Mouse (Mus musculus) heart, postnatal 0 days (tissue): ENCODE measurements around the gene 2410004B18Rik.

Experiments
- CTCF ChIP-seq: IDR thresholded peaks from 2 replicates; pipeline ENCODE4 v1.5.1; 2016; ENCODE audit warnings: antibody characterized with exemption, control low read depth, low read depth
- EP300 ChIP-seq: IDR thresholded peaks from 2 replicates; pipeline ENCODE4 v1.6.1; 2016; ENCODE audit warnings: antibody characterized with exemption, low read depth

DNA sequence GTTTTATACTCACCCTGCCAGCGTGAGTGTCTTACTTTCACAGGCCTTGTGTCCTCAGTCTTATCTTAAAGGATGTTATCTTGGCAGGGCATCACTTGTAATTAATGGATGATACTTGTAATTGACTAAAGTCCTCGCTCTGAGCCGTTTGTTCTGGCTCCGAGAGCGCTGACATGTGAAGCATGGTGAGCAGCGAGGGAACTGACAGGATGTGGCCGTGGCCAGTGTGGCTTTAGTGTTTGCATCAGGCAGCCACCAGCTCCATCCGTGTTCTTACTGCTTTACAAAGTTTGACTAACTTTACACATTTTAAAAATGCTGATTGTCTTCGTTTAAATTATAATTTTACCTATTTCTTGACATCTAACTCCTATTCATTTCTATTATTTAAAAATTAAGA, 4.0 kb upstream of the 2410004B18Rik start:
- TF ChIP-seq EP300 (no peak), CTCF (no peak)
